Mouse (Mus musculus) stomach, postnatal 0 days (tissue): ENCODE measurements around the gene Ppp1r12c. TPM values are rescaled to one million over a fixed set of nuclear protein-coding genes. Genes with fewer than 3 reads are reported as not detected.

Source experiments
- ATAC-seq: fragments of 200-750 bp; cut with Nextera tagmentation; 2 replicates; pipeline ENCODE4 v1.8.0; 2017; ENCODE audit not compliant: low FRiP score, low TSS enrichment
- DNase-seq: peaks from one replicate; pipeline ENCODE4 v3.0.0-alpha.2; 2016; ENCODE audit warnings: low spot score
- H3K27ac ChIP-seq: fragments of 300-500 bp; sonication (generic); replicated peaks from 2 replicates; pipeline ENCODE4 v1.5.1; 2014; ENCODE audit warnings: mild to moderate bottlenecking, control low read depth
- H3K27me3 ChIP-seq: fragments of 300-500 bp; sonication (generic); 2 replicates; pipeline ENCODE4 v1.6.1; 2014; ENCODE audit warnings: low read length; ENCODE audit not compliant: control insufficient read depth, insufficient read depth
- H3K36me3 ChIP-seq: fragments of 300-500 bp; sonication (generic); 2 replicates; pipeline ENCODE4 v1.6.1; 2014; ENCODE audit warnings: low read length, mixed read lengths; ENCODE audit not compliant: control insufficient read depth, insufficient read depth
- H3K4me1 ChIP-seq: fragments of 300-500 bp; sonication (generic); replicated peaks from 2 replicates; pipeline ENCODE4 v1.6.1; 2014; ENCODE audit warnings: antibody characterized with exemption; ENCODE audit not compliant: control insufficient read depth, insufficient read depth
- H3K4me2 ChIP-seq: fragments of 300-500 bp; sonication (generic); replicated peaks from 2 replicates; pipeline ENCODE4 v1.6.1; 2014; ENCODE audit warnings: low read depth, mild to moderate bottlenecking, control low read depth, moderate library complexity
- H3K4me3 ChIP-seq: fragments of 300-500 bp; sonication (generic); 2 replicates; pipeline ENCODE4 v1.5.1; 2014; ENCODE audit warnings: low read depth, low read length, control low read depth
- H3K9ac ChIP-seq: fragments of 300-500 bp; sonication (generic); 2 replicates; pipeline ENCODE4 v1.6.1; 2014; ENCODE audit warnings: mild to moderate bottlenecking, low read length, control low read depth, mixed read lengths
- H3K9me3 ChIP-seq: fragments of 300-500 bp; sonication (generic); 2 replicates; pipeline ENCODE4 v1.6.1; 2016; ENCODE audit warnings: low read length; ENCODE audit not compliant: control insufficient read depth
- CTCF ChIP-seq: IDR thresholded peaks from 2 replicates; pipeline ENCODE4 v1.5.1; 2016; ENCODE audit warnings: antibody characterized with exemption, low read depth, mild to moderate bottlenecking, moderate library complexity
- EP300 ChIP-seq: optimal IDR thresholded peaks from 2 replicates; pipeline ENCODE3; 2016; ENCODE audit warnings: antibody characterized with exemption
- WGBS: fragments of 180-500 bp; shearing (Covaris S2); extraction: QIAGEN DNeasy Blood & Tissue Kit; methylation state at CpG from one replicate; pipeline ENCODE4 v1.1.7; 2014; 5-methylcytosine and 5-hydroxymethylcytosine counted together
- polyA plus RNA-seq: library from polyadenylated mRNA; unstranded; fragments of >200 nt; fragmentation: Nextera tagmentation; extraction: Ambion mirVana; gene quantifications from 2 replicates; pipeline ENCODE4 v1.2.1, GENCODE M21; 2015

The Ppp1r12c gene
- polyA plus RNA-seq, 1 experiment from 2014 or later, result 39.5 TPM

GRCm38 (mm10) chr7:4518487-4518886, 17.0 kb upstream of the Ppp1r12c start:
- H3K27me3 ChIP-seq, result no peaks in the 10 kb centered on the region
- no peak overlapping the region for H3K9ac ChIP-seq
- TF ChIP-seq EP300 (no peak), CTCF (no peak)
- H3K4me3 ChIP-seq, result no peak overlapping the region
- ATAC-seq (no peak), DNase-seq (no peak)
- H3K4me2 ChIP-seq, result no peak overlapping the region
- 72% methylated on average over 1 of the region's 1 CpGs for WGBS
- H3K27ac ChIP-seq, result no peak overlapping the region
- H3K9me3 ChIP-seq, result no peaks in the 10 kb centered on the region
- H3K36me3 ChIP-seq, result no peaks in the 10 kb centered on the region
- no peaks in the 10 kb centered on the region for H3K4me1 ChIP-seq

GRCm38 (mm10) chr7:4516332-4517050, 15.0 kb upstream of the Ppp1r12c start, which contains the start of gene Tnnt1:
Tnnt1 (minus strand) TSS chr7:4516382.
- TF ChIP-seq CTCF, result no peak
- TF ChIP-seq EP300, result no peak
- Histone ChIP-seq H3K9me3 (no peaks in the 10 kb centered on the region), H3K4me2 (no peak within 1 kb of the TSS), H3K9ac (no peak within 1 kb of the TSS), H3K4me1 (no peaks in the 10 kb centered on the region), H3K36me3 (no peaks in the 10 kb centered on the region), H3K27ac (no peak within 1 kb of the TSS), H3K4me3 (no peak within 1 kb of the TSS), H3K27me3 (no peaks in the 10 kb centered on the region)
- ATAC-seq (no peak), DNase-seq (no peak)
- 28% methylated on average over 4 of the region's 4 CpGs for WGBS

GRCm38 (mm10) chr7:4515853-4516252, 14.4 kb upstream of the Ppp1r12c start:
- no peak for TF ChIP-seq EP300
- TF ChIP-seq CTCF, result no peak
- DNase-seq (no peak), ATAC-seq (no peak)
- no peak overlapping the region for H3K27ac ChIP-seq
- H3K4me1 ChIP-seq, result no peaks in the 10 kb centered on the region
- H3K27me3 ChIP-seq, result no peaks in the 10 kb centered on the region
- no peak overlapping the region for H3K9ac ChIP-seq
- H3K4me3 ChIP-seq, result no peak overlapping the region
- H3K36me3 ChIP-seq, result no peaks in the 10 kb centered on the region
- no peaks in the 10 kb centered on the region for H3K9me3 ChIP-seq
- 40% methylated on average over 6 of the region's 6 CpGs for WGBS
- no peak overlapping the region for H3K4me2 ChIP-seq

- 42% methylated on average over 6 of the region's 6 CpGs for WGBS
- Histone ChIP-seq H3K9ac (0 out of 2 replicates have a peak overlapping the region, but pooled peaks have one; percentile 9), H3K4me2 (no peak overlapping the region), H3K9me3 (no peaks in the 10 kb centered on the region), H3K27me3 (no peaks in the 10 kb centered on the region), H3K4me3 (no peak overlapping the region), H3K4me1 (no peaks in the 10 kb centered on the region), H3K27ac (peak overlapping the region; percentile 59), H3K36me3 (no peaks in the 10 kb centered on the region)
- no peak for ATAC-seq
- peak; percentile 18; the same call in 1 of the 2 replicates for TF ChIP-seq CTCF
- TF ChIP-seq EP300, result no peak
- no peak for DNase-seq
Observed at GRCm38 (mm10) chr7:4513829-4514712, 12.6 kb upstream of the Ppp1r12c start.

- 0 out of 2 replicates have a peak, but pooled peaks have one; percentile 1 for ATAC-seq
- TF ChIP-seq EP300 (no peak), CTCF (peak; percentile 93)
- H3K27me3 ChIP-seq, result no peaks in the 10 kb centered on the region
- H3K4me1 ChIP-seq, result no peaks in the 10 kb centered on the region
- no peak overlapping the region for H3K27ac ChIP-seq
- H3K9me3 ChIP-seq, result no peaks in the 10 kb centered on the region
- H3K4me3 ChIP-seq, result no peak overlapping the region
- DNase-seq, result peak; percentile 70
- H3K4me2 ChIP-seq, result no peak overlapping the region
- no peaks in the 10 kb centered on the region for H3K36me3 ChIP-seq
- H3K9ac ChIP-seq, result no peak overlapping the region
- 34% methylated on average over 13 of the region's 13 CpGs for WGBS
Observed at GRCm38 (mm10) chr7:4513236-4513635, 11.8 kb upstream of the Ppp1r12c start.
